Mouse (Mus musculus) heart, embryonic 11.5 days (tissue): ENCODE data around the gene Pde4d. TPM values are rescaled to one million over a fixed set of nuclear protein-coding genes. Genes with fewer than 3 reads are reported as not detected.
A peak's percentile ranks its signal among the peaks of the same experiment; 100 is the strongest.

Source experiments
- ATAC-seq: fragments of 200-750 bp; cut with Nextera tagmentation; replicated peaks from 2 replicates; pipeline ENCODE4 v1.8.0; 2017; ENCODE audit warnings: moderate library complexity; ENCODE audit not compliant: insufficient number of reproducible peaks, low FRiP score, low TSS enrichment
- H3K27ac ChIP-seq: fragments of 300-500 bp; sonication (generic); 2 replicates; pipeline ENCODE4 v1.5.1; 2014; ENCODE audit warnings: mild to moderate bottlenecking, low read depth, low read length
- H3K27me3 ChIP-seq: fragments of 300-500 bp; sonication (generic); 2 replicates; pipeline ENCODE4 v1.6.1; 2014; ENCODE audit warnings: mild to moderate bottlenecking, low read length, mixed read lengths; ENCODE audit not compliant: control insufficient read depth, insufficient read depth
- H3K36me3 ChIP-seq: fragments of 300-500 bp; sonication (generic); 2 replicates; pipeline ENCODE4 v1.6.1; 2014; ENCODE audit warnings: mild to moderate bottlenecking, low read length, moderate library complexity, mixed read lengths; ENCODE audit not compliant: control insufficient read depth, insufficient read depth
- H3K4me1 ChIP-seq: fragments of 300-500 bp; sonication (generic); 2 replicates; pipeline ENCODE4 v1.6.1; 2014; ENCODE audit warnings: low read length; ENCODE audit not compliant: control insufficient read depth, insufficient read depth
- H3K4me2 ChIP-seq: fragments of 300-500 bp; sonication (generic); 2 replicates; pipeline ENCODE4 v1.6.1; 2014; ENCODE audit warnings: mild to moderate bottlenecking, moderate library complexity
- H3K4me3 ChIP-seq: fragments of 300-500 bp; sonication (generic); 2 replicates; pipeline ENCODE4 v1.5.1; 2014; ENCODE audit warnings: low read depth, low read length
- H3K9ac ChIP-seq: fragments of 300-500 bp; sonication (generic); 2 replicates; pipeline ENCODE4 v1.6.1; 2014; ENCODE audit warnings: mild to moderate bottlenecking, low read depth, low read length, moderate library complexity
- H3K9me3 ChIP-seq: fragments of 300-500 bp; sonication (generic); replicated peaks from 2 replicates; pipeline ENCODE4 v1.6.1; 2016; ENCODE audit warnings: low read length; ENCODE audit not compliant: control insufficient read depth
- WGBS: fragments of 180-500 bp; shearing (Covaris S2); extraction: QIAGEN DNeasy Blood & Tissue Kit; methylation state at CpG from one replicate; pipeline ENCODE4 v1.1.7; 2014; ENCODE audit not compliant: insufficient replicate concordance; 5-methylcytosine and 5-hydroxymethylcytosine counted together
- polyA plus RNA-seq: library from polyadenylated mRNA; unstranded; fragments of >200 nt; fragmentation: Nextera tagmentation; extraction: Ambion mirVana; gene quantifications from 2 replicates; pipeline ENCODE4 v1.2.1, GENCODE M21; 2014

Gene Pde4d
- polyA plus RNA-seq, 1 experiment from 2014 or later = 27.8 TPM

GRCm38 (mm10) chr13:109219019-109219725 lies 769.4 kb downstream of the Pde4d start:
- Histone ChIP-seq H3K4me2 (no peak overlapping the region), H3K4me1 (no peaks in the 10 kb centered on the region), H3K9me3 (no peaks in the 10 kb centered on the region), H3K4me3 (no peak overlapping the region), H3K9ac (no peak overlapping the region), H3K27ac (no peak overlapping the region), H3K36me3 (no peaks in the 10 kb centered on the region), H3K27me3 (no peaks in the 10 kb centered on the region)
- 75% methylated on average over 8 of the region's 8 CpGs for WGBS
- no peak for ATAC-seq

DNA sequence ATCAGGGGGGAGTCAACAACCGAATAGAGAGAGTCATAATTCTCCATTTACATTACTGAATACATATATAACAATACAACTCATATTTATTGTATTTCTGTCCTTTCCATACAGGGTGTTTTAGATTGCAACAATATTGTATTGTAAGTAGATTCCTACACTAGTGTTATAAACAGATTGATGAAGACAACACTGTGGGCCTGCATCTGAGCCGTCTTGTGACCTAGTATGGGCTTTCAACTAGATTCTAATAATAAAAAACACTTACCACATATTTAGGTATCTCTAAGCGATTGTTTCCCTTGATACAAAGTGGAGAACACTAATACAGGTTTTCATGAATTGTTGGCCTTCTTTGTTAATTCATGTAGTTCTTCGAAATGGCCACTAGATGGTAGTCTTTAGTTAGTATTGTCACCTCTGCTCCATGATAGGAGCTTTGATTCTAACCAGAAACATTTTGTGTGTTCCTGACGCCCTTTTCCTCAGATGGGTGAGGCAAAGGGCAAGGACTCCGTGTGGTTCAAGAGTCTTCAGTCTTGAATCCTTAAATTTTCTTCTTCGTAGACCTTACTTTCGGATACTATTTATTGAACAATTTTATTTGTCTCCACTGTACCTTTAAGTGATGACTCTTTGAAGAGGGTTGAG lies 779.3 kb downstream of the Pde4d start:
- Histone ChIP-seq H3K4me1 (no peaks in the 10 kb centered on the region; the same call in 1 of the 2 replicates), H3K27me3 (no peaks in the 10 kb centered on the region), H3K4me2 (peak overlapping the region; percentile 63), H3K9me3 (no peaks in the 10 kb centered on the region), H3K27ac (no peak overlapping the region), H3K36me3 (no peaks in the 10 kb centered on the region), H3K9ac (no peak overlapping the region), H3K4me3 (peak overlapping the region; percentile 13; the same call in 1 of the 2 replicates)
- 18% methylated on average over 8 of the region's 8 CpGs for WGBS
- ATAC-seq = no peak

DNA sequence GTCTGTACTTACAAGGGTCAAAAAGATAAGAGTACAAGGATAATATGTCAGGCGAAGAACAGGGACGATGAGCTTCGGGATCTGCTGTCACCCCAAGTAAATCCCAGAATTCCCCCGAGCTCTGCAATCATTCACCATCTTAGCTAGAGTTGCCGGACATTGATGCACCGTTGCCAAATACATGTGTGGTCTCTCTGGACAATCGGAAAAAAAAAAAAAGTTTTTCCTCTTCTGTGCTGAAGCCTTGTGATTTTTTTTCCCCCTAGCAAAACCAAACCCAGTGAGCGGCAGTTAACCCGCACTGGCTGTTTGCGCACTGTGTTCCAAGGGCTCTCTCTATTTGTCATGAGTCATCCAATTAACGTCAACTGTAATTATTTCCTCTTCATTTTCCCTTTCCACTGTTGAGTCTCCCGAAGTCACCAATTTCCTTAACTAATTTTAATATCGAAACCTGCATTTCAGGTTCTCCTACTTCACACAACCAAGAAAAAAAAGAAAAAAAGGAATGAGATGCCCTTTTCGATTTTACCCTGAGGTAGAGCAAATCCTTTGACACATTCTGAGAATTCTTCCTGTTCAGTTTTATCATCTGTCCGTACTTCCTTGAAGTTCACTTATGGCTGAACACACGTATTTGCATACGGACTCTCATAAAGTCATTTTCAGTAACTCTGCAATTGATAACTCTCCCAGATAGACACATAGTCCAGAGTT lies 780.0 kb downstream of the Pde4d start:
- Histone ChIP-seq H3K4me2 (peak overlapping the region; percentile 63), H3K4me1 (no peaks in the 10 kb centered on the region; the same call in 1 of the 2 replicates), H3K9me3 (no peaks in the 10 kb centered on the region), H3K27me3 (no peaks in the 10 kb centered on the region), H3K36me3 (no peaks in the 10 kb centered on the region), H3K9ac (no peak overlapping the region), H3K4me3 (peak overlapping the region; percentile 13; the same call in 1 of the 2 replicates), H3K27ac (no peak overlapping the region)
- ATAC-seq = no peak
- whole genome bisulfite sequencing = 44% methylated on average over 17 of the region's 17 CpGs

DNA sequence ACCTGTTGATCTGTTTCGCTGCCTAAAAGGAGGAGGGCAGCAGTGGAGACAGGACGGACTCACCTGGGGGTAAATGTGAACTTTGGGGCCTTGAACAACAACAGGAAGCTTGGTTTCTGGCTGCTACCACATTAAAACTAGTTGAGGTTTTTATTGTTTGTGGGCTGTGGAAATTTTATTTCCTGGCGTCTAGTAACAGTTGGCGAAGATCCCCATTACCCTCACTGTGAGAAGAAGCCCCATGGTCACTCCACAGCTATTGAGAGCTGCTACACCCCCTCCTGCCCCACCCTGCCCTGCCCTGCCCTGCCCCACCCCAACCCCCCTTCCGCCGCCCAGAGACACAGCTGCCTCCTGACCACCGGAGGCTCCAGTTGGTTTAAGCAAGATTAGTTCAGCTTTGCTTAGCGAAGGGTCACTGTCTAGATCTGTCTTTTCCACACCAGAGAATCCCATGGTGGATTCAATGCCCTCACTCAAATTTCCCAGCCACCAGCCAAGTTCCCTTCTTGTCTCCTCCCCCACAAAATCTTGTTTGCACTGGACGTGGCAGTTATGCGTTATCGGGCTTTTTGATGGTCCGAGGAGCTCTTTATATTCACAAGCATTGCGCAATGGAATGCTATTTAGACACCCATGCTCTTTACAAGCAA lies 780.7 kb downstream of the Pde4d start:
- Histone ChIP-seq H3K9me3 (no peaks in the 10 kb centered on the region), H3K27me3 (no peaks in the 10 kb centered on the region), H3K4me3 (no peak overlapping the region), H3K27ac (no peak overlapping the region), H3K36me3 (no peaks in the 10 kb centered on the region), H3K4me2 (no peak overlapping the region), H3K9ac (no peak overlapping the region), H3K4me1 (no peaks in the 10 kb centered on the region; the same call in 1 of the 2 replicates)
- 65% methylated on average over 13 of the region's 13 CpGs for WGBS
- no peak for ATAC-seq

GRCm38 (mm10) chr13:109231848-109232460 lies 782.2 kb downstream of the Pde4d start:
- Histone ChIP-seq H3K4me1 (no peaks in the 10 kb centered on the region; the same call in 1 of the 2 replicates), H3K9me3 (no peaks in the 10 kb centered on the region), H3K27me3 (no peaks in the 10 kb centered on the region), H3K27ac (no peak overlapping the region), H3K9ac (no peak overlapping the region), H3K4me2 (no peak overlapping the region), H3K4me3 (no peak overlapping the region), H3K36me3 (no peaks in the 10 kb centered on the region)
- no peak for ATAC-seq
- WGBS = 60% methylated on average over 18 of the region's 18 CpGs

GRCm38 (mm10) chr13:109232531-109232930 lies 782.8 kb downstream of the Pde4d start:
- H3K36me3 ChIP-seq = no peaks in the 10 kb centered on the region
- H3K4me3 ChIP-seq = no peak overlapping the region
- H3K9ac ChIP-seq = no peak overlapping the region
- no peak overlapping the region for H3K4me2 ChIP-seq
- no peaks in the 10 kb centered on the region; the same call in 1 of the 2 replicates for H3K4me1 ChIP-seq
- WGBS = 60% methylated on average over 5 of the region's 5 CpGs
- no peak overlapping the region for H3K27ac ChIP-seq
- H3K9me3 ChIP-seq = no peaks in the 10 kb centered on the region
- no peaks in the 10 kb centered on the region for H3K27me3 ChIP-seq
- no peak for ATAC-seq

DNA sequence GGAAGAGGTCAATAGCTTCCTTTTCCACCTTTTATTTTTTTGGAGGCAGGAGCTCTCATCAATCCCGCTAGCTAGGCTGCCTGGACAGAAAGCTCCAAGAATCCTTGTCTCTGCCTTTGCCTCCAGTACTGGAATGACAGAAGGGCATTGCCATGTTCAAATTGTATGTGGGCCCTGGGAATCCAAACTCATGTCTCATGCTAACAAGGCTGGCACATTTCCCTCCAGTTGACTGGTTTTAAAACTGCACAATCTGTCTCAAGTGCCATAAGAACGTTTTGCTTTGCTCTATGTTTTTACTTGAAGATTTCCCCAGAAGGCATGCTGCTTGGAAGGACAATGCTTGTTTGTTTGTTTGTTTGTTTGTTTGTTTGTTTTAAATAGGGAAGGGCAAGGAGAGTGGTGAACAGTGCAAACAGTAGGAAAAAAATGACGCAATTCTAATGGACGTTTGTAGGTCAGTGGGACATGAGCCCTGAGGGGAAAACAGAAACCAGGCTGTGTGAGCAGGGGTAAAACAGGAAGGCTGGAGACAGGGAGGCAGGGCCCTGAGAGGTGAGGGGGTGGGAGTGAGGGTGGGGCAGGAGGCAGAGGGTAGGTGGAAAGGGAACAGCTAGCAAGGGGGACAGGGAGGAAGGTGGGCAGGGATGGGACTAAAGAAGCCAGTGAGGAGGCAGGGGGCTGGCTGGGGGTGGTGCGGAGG lies 784.3 kb downstream of the Pde4d start:
- 37% methylated on average over 5 of the region's 5 CpGs for WGBS
- ATAC-seq = no peak; the same call in 1 of the 2 replicates
- Histone ChIP-seq H3K9me3 (no peaks in the 10 kb centered on the region), H3K4me3 (no peak overlapping the region), H3K4me1 (no peaks in the 10 kb centered on the region; the same call in 1 of the 2 replicates), H3K27ac (no peak overlapping the region), H3K36me3 (no peaks in the 10 kb centered on the region), H3K9ac (no peak overlapping the region), H3K4me2 (no peak overlapping the region), H3K27me3 (no peaks in the 10 kb centered on the region)
